Mouse (Mus musculus) olfactory bulb, adult 2 months (tissue): ENCODE measurements around the gene Btbd9. TPM values are rescaled to one million over a fixed set of nuclear protein-coding genes. Genes with fewer than 3 reads are reported as not detected.

Experiments used
- H3K27ac ChIP-seq: fragments of 200-500 bp; 2 replicates; pipeline ENCODE4 v1.5.1; 2012; ENCODE audit warnings: low read depth, low read length; ENCODE audit not compliant: insufficient read depth
- H3K4me1 ChIP-seq: fragments of 200-500 bp; 2 replicates; pipeline ENCODE4 v1.6.1; 2012; ENCODE audit warnings: low read length; ENCODE audit not compliant: control insufficient read depth, insufficient read depth
- H3K4me3 ChIP-seq: fragments of 200-500 bp; 2 replicates; pipeline ENCODE4 v1.5.1; 2012; ENCODE audit warnings: mild to moderate bottlenecking, low read depth, low read length, moderate library complexity; ENCODE audit not compliant: insufficient read depth
- CTCF ChIP-seq: fragments of 200-500 bp; IDR thresholded peaks from 2 replicates; pipeline ENCODE4 v1.5.1; 2012; ENCODE audit warnings: low read depth, mild to moderate bottlenecking, low read length, moderate library complexity; ENCODE audit not compliant: insufficient read depth
- POLR2A ChIP-seq: fragments of 200-500 bp; IDR thresholded peaks from 2 replicates; pipeline ENCODE4 v1.6.1; 2012; ENCODE audit warnings: mild to moderate bottlenecking, low read depth, low read length, moderate library complexity; ENCODE audit not compliant: insufficient read depth
- whole genome bisulfite sequencing: fragments of 180-500 bp; shearing (Covaris S2); methylation state at CpG from one replicate; pipeline ENCODE4 v1.1.7; 2018; 5-methylcytosine and 5-hydroxymethylcytosine counted together
- polyA plus RNA-seq: library from polyadenylated mRNA; stranded (reverse); fragments of >200 nt; gene quantifications from 2 replicates; pipeline ENCODE4 v1.2.4, GENCODE M21; 2012; ENCODE audit warnings: low replicate concordance; ENCODE audit not compliant: missing spikeins, insufficient read depth, insufficient read length

Btbd9 gene
- polyA plus RNA-seq, 1 experiment: not detected

- 94% methylated on average over 5 of the region's 5 CpGs for WGBS
- no peak overlapping the region for H3K4me3 ChIP-seq
- peaks cover 7% of the 10 kb centered on the region; the same call in 1 of the 2 replicates for H3K4me1 ChIP-seq
- no peak overlapping the region for H3K27ac ChIP-seq
- TF ChIP-seq CTCF: no peak
- no peak for TF ChIP-seq POLR2A
Measured at GRCm38 (mm10) chr17:30267432-30267973, 308.8 kb downstream of the Btbd9 start.

- H3K4me3 ChIP-seq: no peak overlapping the region
- no peak overlapping the region for H3K27ac ChIP-seq
- peaks cover 12% of the 10 kb centered on the region for H3K4me1 ChIP-seq
- WGBS: 79% methylated on average over 2 of the region's 2 CpGs
- no peak for TF ChIP-seq POLR2A
- no peak for TF ChIP-seq CTCF
Measured at GRCm38 (mm10) chr17:30263535-30263934, 312.8 kb downstream of the Btbd9 start.

- Histone ChIP-seq H3K27ac (no peak overlapping the region), H3K4me3 (no peak overlapping the region), H3K4me1 (peaks cover 12% of the 10 kb centered on the region)
- WGBS: 61% methylated on average over 6 of the region's 6 CpGs
- TF ChIP-seq CTCF (no peak), POLR2A (no peak)
Measured at GRCm38 (mm10) chr17:30262943-30263342, 313.3 kb downstream of the Btbd9 start.

GRCm38 (mm10) chr17:30262440-30262839 is 313.8 kb downstream of the Btbd9 start:
- H3K27ac ChIP-seq: no peak overlapping the region
- TF ChIP-seq POLR2A: no peak
- 92% methylated on average over 4 of the region's 4 CpGs for WGBS

GRCm38 (mm10) chr17:30261983-30262340 is 314.3 kb downstream of the Btbd9 start:
- WGBS: 78% methylated on average over 3 of the region's 3 CpGs
- TF ChIP-seq CTCF: no peak
- TF ChIP-seq POLR2A: no peak
- no peak overlapping the region for H3K4me3 ChIP-seq
- H3K27ac ChIP-seq: no peak overlapping the region
- H3K4me1 ChIP-seq: peaks cover 15% of the 10 kb centered on the region

More at GRCm38 (mm10) chr17:30262440-30262839, 313.8 kb downstream of the Btbd9 start:
- Histone ChIP-seq H3K4me1 (peaks cover 12% of the 10 kb centered on the region), H3K4me3 (no peak overlapping the region)

GRCm38 (mm10) chr17:30261307-30261982 is 314.8 kb downstream of the Btbd9 start:
- WGBS: 52% methylated on average over 10 of the region's 10 CpGs
- TF ChIP-seq CTCF (no peak), POLR2A (no peak)
- Histone ChIP-seq H3K4me1 (peaks cover 15% of the 10 kb centered on the region), H3K4me3 (no peak overlapping the region), H3K27ac (no peak overlapping the region)

- Histone ChIP-seq H3K27ac (no peak overlapping the region), H3K4me1 (peaks cover 15% of the 10 kb centered on the region), H3K4me3 (no peak overlapping the region)
- 75% methylated on average over 6 of the region's 6 CpGs for WGBS
- TF ChIP-seq CTCF: no peak
- no peak for TF ChIP-seq POLR2A
Measured at GRCm38 (mm10) chr17:30260641-30261306, 315.5 kb downstream of the Btbd9 start.

GRCm38 (mm10) chr17:30259938-30260337 is 316.4 kb downstream of the Btbd9 start:
- Histone ChIP-seq H3K4me3 (no peak overlapping the region), H3K4me1 (peaks cover 15% of the 10 kb centered on the region), H3K27ac (no peak overlapping the region)
- TF ChIP-seq CTCF (no peak), POLR2A (no peak)
- 91% methylated on average over 6 of the region's 6 CpGs for WGBS

- 85% methylated on average over 4 of the region's 4 CpGs for WGBS
- Histone ChIP-seq H3K4me3 (no peak overlapping the region), H3K27ac (no peak overlapping the region), H3K4me1 (peaks cover 20% of the 10 kb centered on the region)
- TF ChIP-seq CTCF (no peak), POLR2A (no peak)
Measured at GRCm38 (mm10) chr17:30258480-30258879, 317.8 kb downstream of the Btbd9 start.
